Mouse (Mus musculus): ENCODE data around the gene Rgs17. TPM values are rescaled to one million over a fixed set of nuclear protein-coding genes. Genes with fewer than 3 reads are reported as not detected.

Gene Rgs17
- total and polyA plus RNA-seq, 2 experiments from 2014 or later, result 0.34 to 0.67 TPM

DNA sequence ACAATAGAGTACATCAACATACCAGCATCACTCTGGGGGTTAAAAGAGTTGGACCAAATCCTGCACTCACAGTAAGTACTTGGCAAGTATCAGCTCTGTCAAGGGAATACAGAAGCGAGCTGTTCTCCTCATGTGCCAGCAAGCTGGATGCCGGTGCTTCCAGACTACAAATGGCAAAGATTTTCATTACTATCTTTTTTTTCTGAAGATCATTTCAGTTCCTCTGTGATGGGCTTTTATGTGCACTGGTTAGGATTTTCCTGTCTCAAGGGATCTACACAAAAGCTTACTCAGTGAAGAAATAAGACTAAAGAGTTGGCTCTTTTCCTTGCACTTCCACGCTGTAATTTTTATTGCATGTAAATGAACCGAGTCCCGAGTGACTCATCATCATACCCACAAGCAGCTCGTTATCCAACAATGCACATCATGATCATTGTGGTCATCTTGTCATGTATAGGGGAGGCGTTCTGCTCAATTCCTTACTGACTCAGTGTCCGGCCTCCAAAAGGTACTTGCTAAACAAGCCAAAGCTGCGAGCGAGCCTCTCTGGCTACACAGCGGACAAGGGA lies 54.1 kb downstream of the Rgs17 start:
- no peak overlapping the region for H3K4me2 ChIP-seq (ENCODE audit: low read depth, low read length)
- no peak overlapping the region for H3K27ac ChIP-seq (ENCODE audit: low read depth)
- no peaks in the 10 kb centered on the region for H3K9me3 ChIP-seq (replicated peaks; ENCODE audit: control insufficient read depth, low read length)
- H3K4me1 ChIP-seq (ENCODE audit: control insufficient read depth, insufficient read depth), result no peaks in the 10 kb centered on the region
- H3K27me3 ChIP-seq (ENCODE audit: control insufficient read depth, insufficient read depth, low read length), result no peaks in the 10 kb centered on the region
- TF ChIP-seq EP300 (IDR thresholded peaks at IDR 0.05; ENCODE audit: low read depth) (no peak), CTCF (IDR thresholded peaks at IDR 0.05; ENCODE audit: low read depth) (no peak)
- H3K9ac ChIP-seq (replicated peaks; ENCODE audit: low read depth, low read length), result no peak overlapping the region
- no peak overlapping the region for H3K4me3 ChIP-seq (ENCODE audit: low read depth, low read length)
- DNase-seq (ENCODE audit: low spot score) (no peak), ATAC-seq (ENCODE audit: insufficient read depth, low read depth) (no peak)
- H3K36me3 ChIP-seq (replicated peaks; ENCODE audit: control insufficient read depth, insufficient read depth, low read length), result no peaks in the 10 kb centered on the region
- WGBS, result 72% methylated on average over 11 of the region's 11 CpGs

DNA sequence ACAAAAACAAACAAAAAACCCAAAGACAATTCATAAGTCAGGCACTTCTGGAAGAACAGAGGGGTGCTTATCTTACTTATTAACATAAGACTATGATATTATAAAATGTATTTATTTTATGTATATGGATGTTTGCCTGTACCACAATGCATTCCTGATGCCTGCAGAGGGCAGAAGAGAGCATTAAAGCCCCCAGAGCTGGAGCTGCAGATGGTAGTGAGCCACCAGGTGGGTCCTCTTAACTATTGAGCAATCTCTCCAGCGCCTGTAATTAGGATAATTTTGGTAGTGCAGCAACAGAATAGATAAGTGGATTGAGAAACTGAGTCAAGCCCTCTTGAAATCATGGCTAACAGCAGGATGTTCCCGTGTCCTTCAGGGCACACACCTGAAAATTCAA lies 56.2 kb downstream of the Rgs17 start:
- Histone ChIP-seq H3K27me3 (ENCODE audit: control insufficient read depth, insufficient read depth, low read length) (no peaks in the 10 kb centered on the region), H3K27ac (ENCODE audit: low read depth) (no peak overlapping the region), H3K36me3 (replicated peaks; ENCODE audit: control insufficient read depth, insufficient read depth, low read length) (no peaks in the 10 kb centered on the region), H3K4me1 (ENCODE audit: control insufficient read depth, insufficient read depth) (no peaks in the 10 kb centered on the region), H3K9me3 (replicated peaks; ENCODE audit: control insufficient read depth, low read length) (no peaks in the 10 kb centered on the region), H3K4me3 (ENCODE audit: low read depth, low read length) (no peak overlapping the region), H3K4me2 (ENCODE audit: low read depth, low read length) (no peak overlapping the region), H3K9ac (replicated peaks; ENCODE audit: low read depth, low read length) (no peak overlapping the region)
- TF ChIP-seq EP300 (IDR thresholded peaks at IDR 0.05; ENCODE audit: low read depth), result no peak
- no peak for TF ChIP-seq CTCF (IDR thresholded peaks at IDR 0.05; ENCODE audit: low read depth)
- DNase-seq (ENCODE audit: low spot score) (no peak), ATAC-seq (ENCODE audit: insufficient read depth, low read depth) (no peak)
- 51% methylated on average over 2 of the region's 2 CpGs for whole genome bisulfite sequencing

DNA sequence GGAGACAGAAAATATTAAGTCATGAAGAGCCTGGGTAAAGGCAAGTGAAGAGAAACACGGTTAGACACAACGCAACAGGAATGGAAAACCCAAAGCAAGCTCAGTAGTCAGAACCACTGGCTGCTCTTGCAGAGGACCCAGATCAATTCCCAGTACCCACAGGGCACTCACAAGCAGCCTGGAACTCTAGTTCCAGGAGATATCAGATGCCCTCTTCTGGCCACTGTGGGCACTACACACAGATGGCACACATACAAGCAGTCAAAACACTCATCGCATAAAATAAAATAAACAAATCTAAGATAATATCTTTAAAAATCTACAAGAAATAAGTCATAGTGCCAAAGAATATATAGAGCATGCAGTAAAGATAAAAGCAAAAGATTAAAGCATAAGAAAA lies 59.5 kb downstream of the Rgs17 start:
- Histone ChIP-seq H3K4me1 (ENCODE audit: control insufficient read depth, insufficient read depth) (no peaks in the 10 kb centered on the region), H3K9ac (replicated peaks; ENCODE audit: low read depth, low read length) (no peak overlapping the region), H3K4me2 (ENCODE audit: low read depth, low read length) (no peak overlapping the region), H3K27ac (ENCODE audit: low read depth) (no peak overlapping the region), H3K36me3 (replicated peaks; ENCODE audit: control insufficient read depth, insufficient read depth, low read length) (no peaks in the 10 kb centered on the region), H3K27me3 (ENCODE audit: control insufficient read depth, insufficient read depth, low read length) (no peaks in the 10 kb centered on the region), H3K9me3 (replicated peaks; ENCODE audit: control insufficient read depth, low read length) (no peaks in the 10 kb centered on the region), H3K4me3 (ENCODE audit: low read depth, low read length) (no peak overlapping the region)
- no peak for DNase-seq (ENCODE audit: low spot score)
- no peak for TF ChIP-seq EP300 (IDR thresholded peaks at IDR 0.05; ENCODE audit: low read depth)
- TF ChIP-seq CTCF (IDR thresholded peaks at IDR 0.05; ENCODE audit: low read depth), result no peak
- WGBS, result 89% methylated on average over 3 of the region's 3 CpGs
- no peak for ATAC-seq (ENCODE audit: insufficient read depth, low read depth)

- no peaks in the 10 kb centered on the region for H3K27me3 ChIP-seq (ENCODE audit: control insufficient read depth, insufficient read depth, low read length)
- H3K4me3 ChIP-seq (ENCODE audit: low read depth, low read length), result no peak overlapping the region
- no peak overlapping the region for H3K4me2 ChIP-seq (ENCODE audit: low read depth, low read length)
- no peak for ATAC-seq (ENCODE audit: insufficient read depth, low read depth)
- H3K9me3 ChIP-seq (replicated peaks; ENCODE audit: control insufficient read depth, low read length), result no peaks in the 10 kb centered on the region
- no peak overlapping the region for H3K27ac ChIP-seq (ENCODE audit: low read depth)
- 88% methylated on average over 3 of the region's 3 CpGs for WGBS
- TF ChIP-seq CTCF (IDR thresholded peaks at IDR 0.05; ENCODE audit: low read depth) (no peak), EP300 (IDR thresholded peaks at IDR 0.05; ENCODE audit: low read depth) (no peak)
- no peaks in the 10 kb centered on the region for H3K4me1 ChIP-seq (ENCODE audit: control insufficient read depth, insufficient read depth)
- H3K36me3 ChIP-seq (replicated peaks; ENCODE audit: control insufficient read depth, insufficient read depth, low read length), result no peaks in the 10 kb centered on the region
- no peak for DNase-seq (ENCODE audit: low spot score)
- H3K9ac ChIP-seq (replicated peaks; ENCODE audit: low read depth, low read length), result no peak overlapping the region
These were observed 61.4 kb downstream of the Rgs17 start for GRCm38 (mm10) chr10:5860849-5861248.

- no peak for ATAC-seq (ENCODE audit: insufficient read depth, low read depth)
- Histone ChIP-seq H3K9me3 (replicated peaks; ENCODE audit: control insufficient read depth, low read length) (no peaks in the 10 kb centered on the region), H3K27ac (ENCODE audit: low read depth) (no peak overlapping the region), H3K36me3 (replicated peaks; ENCODE audit: control insufficient read depth, insufficient read depth, low read length) (no peaks in the 10 kb centered on the region), H3K4me3 (ENCODE audit: low read depth, low read length) (no peak overlapping the region), H3K9ac (replicated peaks; ENCODE audit: low read depth, low read length) (no peak overlapping the region), H3K4me1 (ENCODE audit: control insufficient read depth, insufficient read depth) (no peaks in the 10 kb centered on the region), H3K4me2 (ENCODE audit: low read depth, low read length) (no peak overlapping the region), H3K27me3 (ENCODE audit: control insufficient read depth, insufficient read depth, low read length) (no peaks in the 10 kb centered on the region)
- DNase-seq (ENCODE audit: low spot score), result no peak
- TF ChIP-seq CTCF (IDR thresholded peaks at IDR 0.05; ENCODE audit: low read depth) (no peak), EP300 (IDR thresholded peaks at IDR 0.05; ENCODE audit: low read depth) (no peak)
- 67% methylated on average over 4 of the region's 4 CpGs for WGBS
These were observed 62.5 kb downstream of the Rgs17 start for GRCm38 (mm10) chr10:5859729-5860128.

DNA sequence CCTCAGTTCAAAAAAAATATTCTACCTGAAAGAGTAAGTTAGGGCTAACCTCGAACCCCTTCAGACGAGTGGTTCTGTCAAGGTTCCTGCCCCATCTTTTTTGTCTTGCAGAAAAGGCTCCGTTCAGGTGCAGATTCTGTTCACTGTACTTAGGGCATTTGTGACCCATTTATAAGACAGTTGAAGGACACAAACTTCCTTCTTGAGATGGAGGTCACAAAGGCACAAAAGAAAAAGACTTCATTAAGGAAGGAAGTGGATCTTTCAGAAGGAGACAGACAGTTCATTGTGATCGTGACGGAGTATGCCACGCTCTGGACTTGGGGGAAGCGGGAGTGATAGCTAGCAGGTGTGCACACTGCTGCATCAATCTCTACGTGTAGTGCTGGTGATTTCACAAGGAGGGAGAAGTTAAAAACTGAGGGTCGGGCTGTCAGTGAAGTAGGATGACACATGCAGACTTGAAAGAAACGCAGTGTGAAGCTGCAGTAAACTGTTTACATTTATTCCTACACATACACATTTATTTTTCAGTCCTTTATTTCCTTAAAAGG lies 64.1 kb downstream of the Rgs17 start:
- Histone ChIP-seq H3K27ac (ENCODE audit: low read depth) (no peak overlapping the region), H3K4me1 (ENCODE audit: control insufficient read depth, insufficient read depth) (no peaks in the 10 kb centered on the region), H3K9ac (replicated peaks; ENCODE audit: low read depth, low read length) (no peak overlapping the region), H3K36me3 (replicated peaks; ENCODE audit: control insufficient read depth, insufficient read depth, low read length) (no peaks in the 10 kb centered on the region), H3K27me3 (ENCODE audit: control insufficient read depth, insufficient read depth, low read length) (no peaks in the 10 kb centered on the region), H3K4me3 (ENCODE audit: low read depth, low read length) (no peak overlapping the region), H3K4me2 (ENCODE audit: low read depth, low read length) (no peak overlapping the region; the same call in 1 of the 2 replicates), H3K9me3 (replicated peaks; ENCODE audit: control insufficient read depth, low read length) (no peaks in the 10 kb centered on the region)
- DNase-seq (ENCODE audit: low spot score) (no peak), ATAC-seq (ENCODE audit: insufficient read depth, low read depth) (no peak)
- TF ChIP-seq CTCF (IDR thresholded peaks at IDR 0.05; ENCODE audit: low read depth), result no peak
- no peak for TF ChIP-seq EP300 (IDR thresholded peaks at IDR 0.05; ENCODE audit: low read depth)
- WGBS, result 55% methylated on average over 10 of the region's 10 CpGs

Data from heart, postnatal 0 days (tissue).